Mouse (Mus musculus): Measurements from ENCODE around the gene C1ql2.

Gene C1ql2

DNA sequence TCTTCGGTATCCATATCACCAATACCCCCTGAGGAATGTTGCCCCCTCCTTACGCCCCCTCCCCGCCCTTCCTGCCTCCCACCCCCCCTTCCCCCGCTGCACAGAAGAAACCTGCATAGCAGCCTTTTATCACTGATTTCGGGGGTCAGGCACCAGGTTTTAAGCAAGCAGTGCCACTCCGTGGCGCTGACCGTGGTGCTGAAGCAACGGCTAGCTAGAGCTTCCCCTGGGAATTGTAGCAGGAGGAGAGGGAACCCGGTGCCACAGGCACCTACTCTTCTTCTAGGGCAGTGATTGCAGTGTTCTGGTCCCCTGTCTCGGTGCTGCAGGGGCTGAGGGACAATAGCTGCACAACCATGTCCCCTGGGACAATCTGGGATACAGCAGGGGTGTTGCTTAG lies 50.0 kb downstream of the C1ql2 start:
- DNase-seq, result no peak

Data from cerebellum, adult 9-10 months (tissue).